Mouse (Mus musculus): ENCODE results near the gene Qrich2. TPM values are rescaled to one million over a fixed set of nuclear protein-coding genes. Genes with fewer than 3 reads are reported as not detected.

Gene Qrich2
- polyA plus RNA-seq, 1 experiment from 2014 or later = 0.08 TPM

DNA sequence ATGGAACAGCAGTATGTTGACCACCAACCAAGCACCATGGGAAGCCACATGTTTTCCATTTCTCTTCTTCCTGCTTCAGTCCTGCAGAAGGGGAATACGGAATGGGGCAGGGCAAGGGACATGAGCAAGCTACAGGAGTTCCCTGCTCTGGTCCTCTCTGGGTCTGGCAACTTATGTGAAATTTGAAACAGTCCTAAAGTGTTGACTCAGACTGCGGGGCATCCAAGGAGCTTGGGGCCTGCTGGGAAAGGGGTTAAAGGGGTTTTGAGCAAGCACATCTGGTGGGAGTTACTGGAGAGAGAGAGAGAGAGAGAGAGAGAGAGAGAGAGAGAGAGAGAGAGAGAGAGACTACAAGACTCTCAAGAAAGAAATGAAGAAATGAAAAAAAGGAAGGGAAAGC lies 42.6 kb upstream of the Qrich2 start:
- H3K4me1 ChIP-seq (replicated peaks; ENCODE audit: control insufficient read depth, insufficient read depth) = no peaks in the 10 kb centered on the region
- TF ChIP-seq EP300 (optimal IDR thresholded peaks at IDR 0.05) = no peak
- TF ChIP-seq CTCF (IDR thresholded peaks at IDR 0.05; ENCODE audit: low read depth) = no peak
- H3K4me2 ChIP-seq (replicated peaks; ENCODE audit: low read depth) = no peak overlapping the region
- no peak for DNase-seq (ENCODE audit: low spot score)
- WGBS = 36% methylated on average over 2 of the region's 2 CpGs
- no peak overlapping the region for H3K4me3 ChIP-seq (ENCODE audit: low read depth, low read length)
- H3K36me3 ChIP-seq (ENCODE audit: control insufficient read depth, insufficient read depth, low read length) = no peaks in the 10 kb centered on the region
- 0 out of 2 replicates have a peak, but pooled peaks have one; percentile 33 for ATAC-seq (ENCODE audit: low FRiP score, low TSS enrichment)
- no peaks in the 10 kb centered on the region for H3K9me3 ChIP-seq (ENCODE audit: control insufficient read depth, low read length)
- H3K27ac ChIP-seq (replicated peaks) = no peak overlapping the region
- H3K9ac ChIP-seq (ENCODE audit: low read length) = no peak overlapping the region
- no peaks in the 10 kb centered on the region for H3K27me3 ChIP-seq (ENCODE audit: control insufficient read depth, insufficient read depth, low read length)

DNA sequence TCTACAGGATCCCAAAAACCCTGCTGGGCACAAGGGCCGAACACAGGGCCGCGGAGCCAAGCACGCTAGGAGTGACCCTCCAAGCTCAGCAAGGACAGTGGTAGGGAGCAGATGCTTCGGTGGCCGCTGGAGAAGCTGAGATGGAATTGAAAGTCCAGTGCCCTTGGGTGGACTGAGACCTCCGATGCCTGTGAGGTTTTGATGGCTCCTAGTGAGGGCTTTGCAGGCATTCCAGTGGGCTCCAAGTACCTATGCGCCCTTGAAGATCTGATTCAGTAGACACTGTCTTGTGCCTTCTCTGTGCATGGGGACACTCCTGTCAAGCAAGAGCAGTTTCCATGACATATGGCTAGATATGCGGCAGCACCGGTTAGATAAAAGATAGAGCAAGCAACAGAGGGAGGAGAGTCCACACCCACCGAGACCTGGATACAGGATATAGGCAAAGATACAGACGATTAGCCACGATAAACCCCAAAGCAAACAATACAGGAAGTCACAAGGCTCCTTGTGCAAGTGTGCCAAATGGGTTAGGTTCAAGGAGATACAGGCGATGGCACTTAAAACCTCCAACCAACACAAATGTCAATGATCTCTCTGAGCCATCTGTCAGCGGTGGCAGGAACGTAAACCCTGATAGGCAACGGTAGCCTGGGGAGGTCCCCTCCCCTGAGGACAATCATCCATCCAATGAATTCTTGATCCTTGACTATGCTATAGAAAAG lies 40.3 kb upstream of the Qrich2 start:
- no peak overlapping the region for H3K4me2 ChIP-seq (replicated peaks; ENCODE audit: low read depth)
- H3K27ac ChIP-seq (replicated peaks) = no peak overlapping the region
- no peak for DNase-seq (ENCODE audit: low spot score)
- H3K9me3 ChIP-seq (ENCODE audit: control insufficient read depth, low read length) = no peaks in the 10 kb centered on the region
- WGBS = 68% methylated on average over 17 of the region's 17 CpGs
- no peak for ATAC-seq (ENCODE audit: low FRiP score, low TSS enrichment)
- H3K4me1 ChIP-seq (replicated peaks; ENCODE audit: control insufficient read depth, insufficient read depth) = no peaks in the 10 kb centered on the region
- no peaks in the 10 kb centered on the region for H3K27me3 ChIP-seq (ENCODE audit: control insufficient read depth, insufficient read depth, low read length)
- H3K9ac ChIP-seq (ENCODE audit: low read length) = no peak overlapping the region
- no peaks in the 10 kb centered on the region for H3K36me3 ChIP-seq (ENCODE audit: control insufficient read depth, insufficient read depth, low read length)
- TF ChIP-seq EP300 (optimal IDR thresholded peaks at IDR 0.05) (no peak), CTCF (IDR thresholded peaks at IDR 0.05; ENCODE audit: low read depth) (no peak)
- H3K4me3 ChIP-seq (ENCODE audit: low read depth, low read length) = no peak overlapping the region

DNA sequence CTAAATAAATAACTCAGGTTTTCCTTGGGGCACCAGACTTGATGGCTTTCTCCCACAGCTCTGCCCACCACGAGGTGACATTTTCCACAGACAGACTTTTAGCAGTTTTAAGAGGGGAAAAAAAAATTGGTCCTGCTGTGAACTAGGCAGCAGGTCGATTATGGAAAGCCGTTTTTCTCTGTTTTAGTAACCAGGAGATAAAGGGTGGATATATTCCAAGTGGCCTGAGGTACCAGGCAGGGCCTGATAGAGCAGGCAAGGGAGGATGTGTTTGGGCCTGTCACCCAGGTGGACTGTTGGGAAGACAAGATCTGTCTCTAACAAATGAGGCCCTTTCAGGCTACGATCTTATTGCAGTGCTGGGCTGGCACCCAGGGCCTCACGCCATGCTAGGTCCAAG lies 39.5 kb upstream of the Qrich2 start:
- H3K27ac ChIP-seq (replicated peaks) = no peak overlapping the region
- H3K27me3 ChIP-seq (ENCODE audit: control insufficient read depth, insufficient read depth, low read length) = no peaks in the 10 kb centered on the region
- H3K4me3 ChIP-seq (ENCODE audit: low read depth, low read length) = no peak overlapping the region
- ATAC-seq (ENCODE audit: low FRiP score, low TSS enrichment) = no peak
- H3K4me1 ChIP-seq (replicated peaks; ENCODE audit: control insufficient read depth, insufficient read depth) = no peaks in the 10 kb centered on the region
- no peak overlapping the region for H3K4me2 ChIP-seq (replicated peaks; ENCODE audit: low read depth)
- WGBS = 58% methylated on average over 5 of the region's 5 CpGs
- DNase-seq (ENCODE audit: low spot score) = no peak
- TF ChIP-seq EP300 (optimal IDR thresholded peaks at IDR 0.05) (no peak), CTCF (IDR thresholded peaks at IDR 0.05; ENCODE audit: low read depth) (no peak)
- H3K9me3 ChIP-seq (ENCODE audit: control insufficient read depth, low read length) = no peaks in the 10 kb centered on the region
- no peaks in the 10 kb centered on the region for H3K36me3 ChIP-seq (ENCODE audit: control insufficient read depth, insufficient read depth, low read length)
- H3K9ac ChIP-seq (ENCODE audit: low read length) = no peak overlapping the region

DNA sequence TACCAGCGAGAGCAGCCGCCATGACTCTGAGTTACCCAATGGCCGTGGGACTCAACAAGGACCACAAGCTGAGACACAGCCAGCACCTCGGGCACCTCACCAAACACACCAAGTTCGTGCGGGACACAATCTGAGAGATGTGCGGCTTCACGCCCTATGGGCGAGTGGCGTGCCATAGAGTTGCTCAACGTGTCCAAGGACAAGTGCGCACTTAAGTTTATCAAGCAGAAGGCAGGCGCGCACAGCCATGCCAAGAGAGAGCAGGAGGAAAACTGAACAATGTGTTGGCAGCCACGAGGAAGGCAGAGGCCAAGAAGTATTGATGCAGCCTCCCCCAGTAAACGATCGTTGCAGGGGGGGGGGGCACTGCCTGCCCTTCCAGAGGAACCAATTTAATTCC lies 38.5 kb upstream of the Qrich2 start:
- DNase-seq (ENCODE audit: low spot score) (no peak), ATAC-seq (ENCODE audit: low FRiP score, low TSS enrichment) (no peak)
- no peak overlapping the region for H3K9ac ChIP-seq (ENCODE audit: low read length)
- no peaks in the 10 kb centered on the region for H3K36me3 ChIP-seq (ENCODE audit: control insufficient read depth, insufficient read depth, low read length)
- no peak overlapping the region for H3K27ac ChIP-seq (replicated peaks)
- TF ChIP-seq CTCF (IDR thresholded peaks at IDR 0.05; ENCODE audit: low read depth) (no peak), EP300 (optimal IDR thresholded peaks at IDR 0.05) (no peak)
- H3K27me3 ChIP-seq (ENCODE audit: control insufficient read depth, insufficient read depth, low read length) = no peaks in the 10 kb centered on the region
- no peak overlapping the region for H3K4me2 ChIP-seq (replicated peaks; ENCODE audit: low read depth)
- no peaks in the 10 kb centered on the region for H3K4me1 ChIP-seq (replicated peaks; ENCODE audit: control insufficient read depth, insufficient read depth)
- 86% methylated on average over 17 of the region's 17 CpGs for WGBS
- no peak overlapping the region for H3K4me3 ChIP-seq (ENCODE audit: low read depth, low read length)
- no peaks in the 10 kb centered on the region for H3K9me3 ChIP-seq (ENCODE audit: control insufficient read depth, low read length)

DNA sequence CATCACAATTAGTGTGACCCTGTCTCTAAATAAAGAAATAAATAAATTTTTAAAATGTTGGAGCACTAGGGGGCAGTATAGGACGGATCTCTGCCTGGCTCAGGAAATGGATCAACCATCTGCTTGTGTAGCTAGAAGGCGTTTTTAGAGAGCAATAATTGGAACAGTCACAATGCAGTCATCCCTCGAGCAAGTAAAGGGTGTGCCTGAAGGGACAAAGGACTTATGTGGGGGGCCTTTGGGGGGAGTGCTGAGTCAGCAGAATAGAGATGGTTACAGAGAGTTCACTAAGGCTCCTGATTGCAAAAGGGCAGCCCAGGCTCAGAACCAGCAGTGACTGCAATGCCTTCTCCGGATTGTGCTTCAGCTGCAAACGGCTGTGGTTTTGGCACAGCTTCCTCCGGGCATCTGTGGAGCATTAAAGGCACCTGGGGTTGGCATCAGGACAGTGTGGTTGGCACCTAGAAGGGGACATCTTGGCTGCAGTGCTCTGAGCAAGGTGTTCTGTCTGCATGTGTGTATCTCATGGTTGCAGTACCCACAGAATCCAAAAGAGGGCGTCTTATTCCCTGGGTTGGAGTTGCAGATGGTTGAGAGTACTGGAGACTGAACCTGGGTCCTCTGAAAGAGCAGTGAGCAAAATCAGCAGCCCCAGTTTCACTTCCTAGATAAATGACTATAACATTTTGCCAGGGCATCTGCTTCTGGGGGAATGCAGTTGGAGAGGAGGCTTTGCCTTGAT lies 35.1 kb upstream of the Qrich2 start:
- no peak overlapping the region for H3K4me2 ChIP-seq (replicated peaks; ENCODE audit: low read depth)
- no peaks in the 10 kb centered on the region for H3K27me3 ChIP-seq (ENCODE audit: control insufficient read depth, insufficient read depth, low read length)
- no peaks in the 10 kb centered on the region for H3K36me3 ChIP-seq (ENCODE audit: control insufficient read depth, insufficient read depth, low read length)
- peak; percentile 40 for DNase-seq (ENCODE audit: low spot score)
- H3K9ac ChIP-seq (ENCODE audit: low read length) = no peak overlapping the region
- ATAC-seq (ENCODE audit: low FRiP score, low TSS enrichment) = peak; percentile 82
- no peak overlapping the region for H3K27ac ChIP-seq (replicated peaks)
- H3K9me3 ChIP-seq (ENCODE audit: control insufficient read depth, low read length) = no peaks in the 10 kb centered on the region
- WGBS = 20% methylated on average over 7 of the region's 7 CpGs
- no peaks in the 10 kb centered on the region for H3K4me1 ChIP-seq (replicated peaks; ENCODE audit: control insufficient read depth, insufficient read depth)
- H3K4me3 ChIP-seq (ENCODE audit: low read depth, low read length) = no peak overlapping the region
- TF ChIP-seq CTCF (IDR thresholded peaks at IDR 0.05; ENCODE audit: low read depth) (peak; percentile 84), EP300 (optimal IDR thresholded peaks at IDR 0.05) (no peak)

DNA sequence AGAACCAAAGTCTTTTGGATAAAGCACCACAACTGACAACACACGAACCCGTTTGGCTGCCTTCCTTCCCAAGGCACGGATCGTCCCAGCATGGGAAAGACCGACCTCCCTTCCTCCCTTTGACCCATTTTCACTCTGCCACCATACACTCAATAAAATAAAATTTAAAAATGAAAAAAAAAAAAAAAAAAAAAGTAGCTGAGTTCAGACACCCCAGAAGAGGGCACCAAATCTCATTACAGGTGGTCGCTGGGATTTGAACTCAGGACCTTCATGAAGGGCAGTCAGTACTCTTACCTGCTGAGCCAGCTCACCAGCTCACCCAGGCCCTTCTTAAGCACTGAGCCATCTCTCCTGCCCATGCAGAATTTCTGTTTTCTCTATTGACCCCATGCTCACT lies 33.0 kb upstream of the Qrich2 start:
- Histone ChIP-seq H3K4me2 (replicated peaks; ENCODE audit: low read depth) (peak overlapping the region; percentile 47; the same call in 1 of the 2 replicates), H3K9me3 (ENCODE audit: control insufficient read depth, low read length) (no peaks in the 10 kb centered on the region), H3K27me3 (ENCODE audit: control insufficient read depth, insufficient read depth, low read length) (no peaks in the 10 kb centered on the region), H3K4me1 (replicated peaks; ENCODE audit: control insufficient read depth, insufficient read depth) (no peaks in the 10 kb centered on the region), H3K36me3 (ENCODE audit: control insufficient read depth, insufficient read depth, low read length) (no peaks in the 10 kb centered on the region), H3K9ac (ENCODE audit: low read length) (no peak overlapping the region), H3K4me3 (ENCODE audit: low read depth, low read length) (no peak overlapping the region), H3K27ac (replicated peaks) (no peak overlapping the region)
- TF ChIP-seq EP300 (optimal IDR thresholded peaks at IDR 0.05) (no peak), CTCF (IDR thresholded peaks at IDR 0.05; ENCODE audit: low read depth) (no peak; the same call in 1 of the 2 replicates)
- ATAC-seq (ENCODE audit: low FRiP score, low TSS enrichment) (no peak), DNase-seq (ENCODE audit: low spot score) (no peak)
- 47% methylated on average over 6 of the region's 6 CpGs for WGBS

Data from stomach, postnatal 0 days (tissue).